Mouse (Mus musculus): ENCODE measurements at regions not wholly inside any gene's neighbourhood (a gene's known extent, or its start where the extent isn't known, plus 50 kb on each side); places are given as distances from the start of the nearest gene placed in this dataset.
"Not testable (repeated sequence)": the region's sequence is repeated elsewhere in the genome, so short reads cannot be mapped to it uniquely, and the experiment has no call there.

- no peak for DNase-seq
- intact Hi-C loops (cut with DNase I) = no loop called here
Measured at GRCm38 (mm10) chr10:120726369-120726768, 172.5 kb downstream of the Msrb3 start.

GRCm38 (mm10) chr10:120721956-120722532 is 176.9 kb downstream of the Msrb3 start:
- no peak for DNase-seq
- intact Hi-C loops (cut with DNase I) = no loop called here

- DNase-seq = no peak
- intact Hi-C loops (cut with DNase I) = no loop called here
Measured at GRCm38 (mm10) chr10:120720981-120721380, 177.9 kb downstream of the Msrb3 start.

- no peak for DNase-seq
- intact Hi-C loops (cut with DNase I) = no loop called here
Measured at GRCm38 (mm10) chr10:120720061-120720460, 178.8 kb downstream of the Msrb3 start.

GRCm38 (mm10) chr10:120717159-120717567 is 181.7 kb downstream of the Msrb3 start:
- intact Hi-C loops (cut with DNase I) = no loop called here
- DNase-seq = no peak

- intact Hi-C loops (cut with DNase I) = no loop called here
- DNase-seq = no peak
Measured at GRCm38 (mm10) chr10:120716391-120716790, 182.5 kb downstream of the Msrb3 start.

GRCm38 (mm10) chr10:120707771-120708750 is 190.8 kb downstream of the Msrb3 start:
- DNase-seq = no peak
- intact Hi-C loops (cut with DNase I) = loop anchor here (10.0 kb wide), 2 partner anchors 133 to 463 kb away; no protein-coding TSS in a partner anchor

- intact Hi-C loops (cut with DNase I) = loop anchor here (10.0 kb wide), 2 partner anchors 132 to 462 kb away; no protein-coding TSS in a partner anchor
Measured at GRCm38 (mm10) chr10:120706684-120707290, 192.1 kb downstream of the Msrb3 start.

GRCm38 (mm10) chr10:120701833-120702232 is 197.1 kb downstream of the Msrb3 start:
- peak; percentile 81 for DNase-seq
- intact Hi-C loops (cut with DNase I) = loop anchor here (10.0 kb wide), 2 partner anchors 127 to 457 kb away; no protein-coding TSS in a partner anchor

More at GRCm38 (mm10) chr10:120706684-120707290, 192.1 kb downstream of the Msrb3 start:
- no peak for DNase-seq

- intact Hi-C loops (cut with DNase I) = no loop called here
- DNase-seq = no peak
Measured at GRCm38 (mm10) chr10:120697275-120697856, 201.5 kb downstream of the Msrb3 start.

GRCm38 (mm10) chr10:120696481-120696880 is 202.4 kb downstream of the Msrb3 start:
- DNase-seq = no peak
- intact Hi-C loops (cut with DNase I) = no loop called here

GRCm38 (mm10) chr10:120694472-120694871 is 204.4 kb downstream of the Msrb3 start:
- DNase-seq = no peak
- intact Hi-C loops (cut with DNase I) = no loop called here

GRCm38 (mm10) chr10:120691451-120691850 is 207.4 kb downstream of the Msrb3 start:
- intact Hi-C loops (cut with DNase I) = no loop called here
- DNase-seq = peak; percentile 17

GRCm38 (mm10) chr10:120686123-120686522 is 209.9 kb upstream of the Hmga2 start:
- no peak for DNase-seq
- intact Hi-C loops (cut with DNase I) = no loop called here

- DNase-seq = no peak
- intact Hi-C loops (cut with DNase I) = no loop called here
Measured at GRCm38 (mm10) chr10:120682021-120682420, 205.8 kb upstream of the Hmga2 start.

- intact Hi-C loops (cut with DNase I) = no loop called here
Measured at GRCm38 (mm10) chr10:120679982-120680381, 203.7 kb upstream of the Hmga2 start.

GRCm38 (mm10) chr10:120678277-120678676 is 202.0 kb upstream of the Hmga2 start:
- intact Hi-C loops (cut with DNase I) = no loop called here

More at GRCm38 (mm10) chr10:120679982-120680381, 203.7 kb upstream of the Hmga2 start:
- DNase-seq = no peak

GRCm38 (mm10) chr10:120675369-120675768 is 199.1 kb upstream of the Hmga2 start:
- DNase-seq = no peak

More at GRCm38 (mm10) chr10:120678277-120678676, 202.0 kb upstream of the Hmga2 start:
- DNase-seq = no peak

GRCm38 (mm10) chr10:120674321-120675045 is 198.2 kb upstream of the Hmga2 start:
- intact Hi-C loops (cut with DNase I) = no loop called here
- no peak for DNase-seq

More at GRCm38 (mm10) chr10:120675369-120675768, 199.1 kb upstream of the Hmga2 start:
- intact Hi-C loops (cut with DNase I) = no loop called here

- intact Hi-C loops (cut with DNase I); DNase-seq: not testable (repeated sequence)
Measured at GRCm38 (mm10) chr10:120667678-120668031, 191.4 kb upstream of the Hmga2 start.

Measured in left cerebral cortex, postnatal 4 days (tissue).